Mouse (Mus musculus) hindbrain, postnatal 0 days (tissue): Measurements from ENCODE around the gene Egfl7. TPM values are rescaled to one million over a fixed set of nuclear protein-coding genes. Genes with fewer than 3 reads are reported as not detected.

Source experiments
- ATAC-seq: fragments of 200-750 bp; cut with Nextera tagmentation; 2 replicates; pipeline ENCODE4 v1.8.0; 2017; ENCODE audit warnings: mild to moderate bottlenecking, moderate TSS enrichment, moderate library complexity
- DNase-seq: peaks from one replicate; pipeline ENCODE4 v3.0.0-alpha.2; 2015; ENCODE audit warnings: low spot score
- H3K27ac ChIP-seq: fragments of 300-500 bp; sonication (generic); 2 replicates; pipeline ENCODE4 v1.5.1; 2014; ENCODE audit warnings: mild to moderate bottlenecking
- H3K27me3 ChIP-seq: fragments of 300-500 bp; sonication (generic); 2 replicates; pipeline ENCODE4 v1.6.1; 2014; ENCODE audit warnings: low read length, mixed read lengths; ENCODE audit not compliant: insufficient read depth
- H3K36me3 ChIP-seq: fragments of 300-500 bp; sonication (generic); 2 replicates; pipeline ENCODE4 v1.6.1; 2014; ENCODE audit warnings: low read length, mixed read lengths; ENCODE audit not compliant: insufficient read depth
- H3K4me1 ChIP-seq: fragments of 300-500 bp; sonication (generic); 2 replicates; pipeline ENCODE4 v1.6.1; 2014; ENCODE audit warnings: antibody characterized with exemption, low read length, mixed read lengths; ENCODE audit not compliant: insufficient read depth
- H3K4me2 ChIP-seq: fragments of 300-500 bp; sonication (generic); 2 replicates; pipeline ENCODE4 v1.6.1; 2014; ENCODE audit warnings: low read depth, mild to moderate bottlenecking, low read length, moderate library complexity, mixed read lengths
- H3K4me3 ChIP-seq: fragments of 300-500 bp; sonication (generic); 2 replicates; pipeline ENCODE4 v1.5.1; 2014; ENCODE audit warnings: low read length
- H3K9ac ChIP-seq: fragments of 300-500 bp; sonication (generic); replicated peaks from 2 replicates; pipeline ENCODE4 v1.6.1; 2014; ENCODE audit warnings: mild to moderate bottlenecking, low read length, moderate library complexity, mixed read lengths
- H3K9me3 ChIP-seq: fragments of 300-500 bp; sonication (generic); 2 replicates; pipeline ENCODE4 v1.6.1; 2016; ENCODE audit warnings: low read length, mixed read lengths
- CTCF ChIP-seq: IDR thresholded peaks from 2 replicates; pipeline ENCODE4 v1.5.1; 2016; ENCODE audit warnings: antibody characterized with exemption, control low read depth, low read depth
- WGBS: fragments of 180-500 bp; shearing (Covaris S2); extraction: QIAGEN DNeasy Blood & Tissue Kit; methylation state at CpG from one replicate; pipeline ENCODE4 v1.1.7; 2014; 5-methylcytosine and 5-hydroxymethylcytosine counted together
- polyA plus RNA-seq: library from polyadenylated mRNA; unstranded; fragments of >200 nt; fragmentation: Nextera tagmentation; extraction: Ambion mirVana; gene quantifications from 2 replicates; pipeline ENCODE4 v1.2.1, GENCODE M21; 2015
- total RNA-seq: library from RNA; depleted of rRNA; stranded (reverse); fragments of >200 nt; gene quantifications from 2 replicates; pipeline ENCODE4 v1.2.3, GENCODE M21; 2014

Egfl7 gene
- total and polyA plus RNA-seq, 2 experiments from 2014 or later = 76.5 to 79.5 TPM

DNA sequence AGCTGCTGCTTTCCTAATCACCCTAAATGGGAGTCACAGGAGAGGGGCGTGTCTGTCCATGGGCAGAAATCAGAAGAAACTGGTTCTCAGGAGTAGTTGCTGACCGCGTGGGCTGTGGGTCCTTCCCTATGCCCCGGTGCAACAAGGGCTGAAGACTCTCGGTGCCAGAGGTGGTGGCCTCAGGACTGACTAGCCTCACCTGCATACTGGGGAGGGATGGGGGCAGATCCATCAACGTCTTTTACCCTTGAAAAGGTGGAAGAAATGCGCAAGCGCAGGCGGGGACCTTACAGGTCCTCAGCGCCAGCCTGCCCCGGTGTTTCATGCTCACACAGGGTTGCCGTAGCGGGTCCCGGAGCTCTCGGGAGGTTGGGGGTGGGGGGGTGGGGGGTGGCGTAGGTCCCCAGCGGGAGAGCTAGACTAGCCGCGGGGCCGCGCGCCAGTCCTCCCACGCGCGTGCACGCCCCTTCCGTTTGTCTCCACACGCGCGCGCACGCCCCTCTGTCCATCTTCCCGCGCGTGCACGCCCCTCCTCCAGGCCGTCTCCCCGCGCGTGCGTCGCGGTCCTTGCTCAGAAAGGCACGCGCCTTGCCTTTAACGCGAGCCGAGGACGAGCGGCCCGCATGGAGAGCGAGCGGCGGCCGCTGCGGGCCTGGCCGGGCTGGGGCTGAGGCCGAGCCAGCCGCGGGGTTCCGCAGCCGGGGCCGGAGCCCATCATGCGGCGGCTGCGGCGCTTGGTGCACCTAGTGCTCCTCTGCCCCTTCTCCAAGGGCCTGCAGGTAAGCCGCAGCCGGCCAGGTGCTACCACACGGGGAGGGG is 48.3 kb downstream of the Egfl7 start, which contains the start of gene Fam69b:
Gene Fam69b (plus strand): TSS at position 537 of the 819 bp plus-strand sequence.
- Histone ChIP-seq H3K9ac (peak within 1 kb of the TSS; percentile 92), H3K27me3 (no peaks in the 10 kb centered on the region), H3K4me3 (peak within 1 kb of the TSS; percentile 71), H3K4me2 (peak within 1 kb of the TSS; percentile 98), H3K4me1 (peaks cover 10% of the 10 kb centered on the region), H3K9me3 (no peaks in the 10 kb centered on the region), H3K27ac (peak within 1 kb of the TSS; percentile 91), H3K36me3 (no peaks in the 10 kb centered on the region)
- DNase-seq = peak; percentile 97
- TF ChIP-seq CTCF = no peak
- under 1% methylated on average over 63 of the region's 70 CpGs for WGBS
- ATAC-seq = peak; percentile 83

DNA sequence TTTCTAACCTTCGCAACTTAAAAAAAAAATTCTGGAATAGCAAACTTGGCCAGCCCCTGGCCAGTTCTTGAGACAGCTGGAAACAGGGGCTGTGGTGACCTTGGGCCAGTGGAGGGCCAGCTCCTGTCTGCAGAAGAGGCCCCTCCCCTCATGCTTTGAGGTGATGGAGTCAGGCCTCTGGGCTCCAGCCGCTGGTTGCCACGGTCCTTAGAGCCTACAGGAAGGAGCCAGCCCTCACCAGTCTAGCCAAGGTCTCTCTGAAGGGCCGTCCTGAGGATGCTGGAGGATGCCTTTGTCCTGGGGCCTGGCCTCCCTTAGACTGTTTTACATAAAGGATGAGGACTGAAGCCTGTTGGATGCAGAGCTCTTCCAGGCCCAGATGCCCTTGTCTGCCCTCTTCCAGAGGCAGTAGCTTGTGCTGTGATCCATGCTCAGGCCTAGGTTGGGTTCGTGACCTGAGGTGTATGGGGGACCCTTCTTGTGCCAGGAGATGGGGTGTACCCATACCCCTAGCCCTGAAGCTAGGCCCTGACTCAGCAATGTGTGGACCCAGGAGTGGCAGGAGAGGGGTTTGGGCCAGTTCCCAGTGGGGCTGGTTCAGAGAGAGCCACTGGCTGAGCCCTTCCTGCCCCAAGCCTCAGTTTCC is 49.1 kb downstream of the Egfl7 start:
- H3K27me3 ChIP-seq = no peaks in the 10 kb centered on the region
- DNase-seq = no peak
- no peak for TF ChIP-seq CTCF
- ATAC-seq = peak; percentile 48
- peak overlapping the region; percentile 91 for H3K27ac ChIP-seq
- 17% methylated on average over 5 of the region's 5 CpGs for WGBS
- no peaks in the 10 kb centered on the region for H3K36me3 ChIP-seq
- H3K9ac ChIP-seq = peak overlapping the region; percentile 92
- no peaks in the 10 kb centered on the region for H3K9me3 ChIP-seq
- peaks cover 10% of the 10 kb centered on the region for H3K4me1 ChIP-seq
- H3K4me3 ChIP-seq = peak overlapping the region; percentile 71
- peak overlapping the region; percentile 98 for H3K4me2 ChIP-seq

DNA sequence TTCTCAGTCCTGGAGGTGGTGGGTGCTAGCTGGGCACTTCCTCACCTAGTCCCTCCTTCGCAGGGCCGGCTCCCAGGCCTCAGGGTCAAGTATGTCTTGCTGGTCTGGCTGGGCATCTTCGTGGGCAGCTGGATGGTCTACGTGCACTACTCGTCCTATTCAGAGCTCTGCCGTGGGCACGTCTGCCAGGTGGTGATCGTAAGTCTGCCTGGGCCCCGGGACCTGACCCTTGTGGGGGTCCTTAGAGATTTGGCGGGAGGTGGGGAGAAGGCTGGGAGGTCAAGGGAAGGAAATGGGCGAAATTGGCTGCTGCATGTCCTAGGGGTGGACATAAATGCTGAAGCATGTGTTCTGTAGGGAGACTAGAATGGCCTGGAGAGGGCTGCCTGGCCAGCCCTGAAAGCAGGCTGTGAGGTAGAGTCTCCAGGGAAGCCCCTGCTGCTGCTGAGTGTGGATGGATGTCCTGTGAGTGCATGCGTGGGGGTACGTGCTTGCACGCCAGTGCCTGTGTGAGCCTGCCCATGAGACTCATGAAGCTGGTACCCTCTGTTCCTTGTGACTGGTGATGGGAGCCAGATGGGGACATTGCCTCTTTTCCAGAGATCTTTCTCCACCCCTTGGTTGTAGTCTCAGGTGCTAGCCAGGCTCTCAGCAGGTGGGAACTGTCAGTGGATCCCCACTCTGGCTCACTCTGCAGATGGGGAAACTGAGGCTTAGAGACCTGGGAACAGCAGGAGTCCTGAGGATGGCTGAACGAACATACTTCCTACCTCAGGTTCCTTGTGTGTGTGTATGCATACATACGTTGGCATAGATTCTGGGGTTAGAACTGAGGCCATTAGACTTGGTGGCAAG is 53.0 kb downstream of the Egfl7 start:
- 72% methylated on average over 16 of the region's 16 CpGs for WGBS
- Histone ChIP-seq H3K9me3 (no peaks in the 10 kb centered on the region), H3K9ac (peak overlapping the region; percentile 17; the same call in 1 of the 2 replicates), H3K4me1 (peaks cover 14% of the 10 kb centered on the region), H3K4me3 (no peak overlapping the region), H3K27me3 (no peaks in the 10 kb centered on the region), H3K36me3 (peaks cover 34% of the 10 kb centered on the region), H3K27ac (no peak overlapping the region), H3K4me2 (no peak overlapping the region)
- ATAC-seq = no peak
- no peak for DNase-seq
- TF ChIP-seq CTCF = no peak

DNA sequence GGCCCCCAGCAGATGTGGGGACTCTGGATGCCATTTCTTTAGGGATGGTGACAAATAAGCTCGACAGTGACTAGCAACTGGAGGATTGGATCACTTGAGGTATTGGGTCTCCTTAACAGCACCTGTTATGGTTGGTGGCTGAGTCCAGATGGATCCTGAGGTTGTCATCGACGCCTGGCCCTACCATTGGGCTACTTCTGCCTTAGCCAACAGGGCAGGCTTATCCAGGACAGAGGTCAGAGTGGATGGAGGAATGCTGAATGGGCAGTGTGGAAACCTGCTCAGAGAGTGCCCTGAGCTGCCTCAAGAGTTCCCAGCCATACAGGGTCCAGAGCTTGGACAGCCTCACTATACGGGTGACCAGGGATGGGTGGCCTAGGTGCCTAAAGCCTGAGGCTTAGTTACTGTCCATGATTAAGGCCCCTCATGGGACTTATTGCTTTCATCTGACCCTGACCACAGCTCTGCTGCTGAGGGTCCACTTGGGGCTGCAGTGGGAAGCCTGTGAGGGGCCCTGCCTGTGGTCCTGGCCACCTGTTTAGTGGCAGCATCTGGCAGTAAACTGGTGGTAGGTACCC is 54.2 kb downstream of the Egfl7 start:
- TF ChIP-seq CTCF = no peak
- Histone ChIP-seq H3K4me1 (peaks cover 22% of the 10 kb centered on the region), H3K4me2 (no peak overlapping the region), H3K4me3 (no peak overlapping the region), H3K9ac (no peak overlapping the region), H3K27me3 (no peaks in the 10 kb centered on the region), H3K36me3 (peaks cover 35% of the 10 kb centered on the region), H3K27ac (no peak overlapping the region), H3K9me3 (no peaks in the 10 kb centered on the region)
- 76% methylated on average over 4 of the region's 4 CpGs for WGBS
- no peak for ATAC-seq
- no peak for DNase-seq

DNA sequence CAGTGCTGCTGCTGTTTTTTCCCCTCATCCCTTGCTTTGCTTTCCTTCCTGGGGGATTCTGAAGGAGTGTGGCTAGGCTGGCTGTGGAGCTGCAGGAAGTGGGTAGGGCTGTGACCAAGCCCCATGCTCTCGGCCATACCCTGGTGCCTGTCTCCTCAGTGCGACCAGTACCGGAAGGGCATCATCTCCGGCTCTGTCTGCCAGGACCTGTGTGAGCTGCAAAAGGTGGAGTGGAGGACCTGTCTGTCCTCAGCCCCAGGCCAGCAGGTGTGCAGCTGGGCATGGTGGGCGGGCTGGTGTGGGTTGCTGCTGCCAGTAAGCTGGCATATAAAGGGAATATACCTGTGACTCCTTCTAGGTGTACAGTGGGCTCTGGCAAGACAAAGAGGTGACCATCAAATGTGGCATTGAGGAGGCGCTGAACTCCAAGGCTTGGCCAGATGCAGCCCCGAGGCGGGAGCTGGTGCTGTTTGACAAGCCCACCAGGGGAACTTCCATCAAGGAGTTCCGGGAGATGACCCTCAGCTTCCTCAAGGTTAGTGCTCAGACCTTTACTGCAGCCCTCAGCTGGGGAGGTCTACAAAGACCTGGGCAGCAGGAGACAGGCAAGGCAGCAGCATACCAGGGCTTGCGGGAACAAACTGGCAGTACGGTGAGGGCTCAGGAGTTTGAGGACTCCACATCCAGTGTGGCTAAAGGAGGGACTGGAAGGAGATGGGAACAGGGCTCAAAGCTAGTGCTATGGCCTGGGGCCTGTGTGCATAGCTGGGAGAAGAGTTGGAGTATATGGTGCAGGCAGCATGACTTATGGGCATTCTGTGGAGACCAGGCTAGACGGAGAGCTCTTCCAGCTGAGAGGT is 55.0 kb downstream of the Egfl7 start:
- peaks cover 35% of the 10 kb centered on the region for H3K36me3 ChIP-seq
- no peak overlapping the region for H3K9ac ChIP-seq
- no peak overlapping the region for H3K4me3 ChIP-seq
- no peaks in the 10 kb centered on the region for H3K27me3 ChIP-seq
- H3K27ac ChIP-seq = no peak overlapping the region; the same call in 1 of the 2 replicates
- peaks cover 14% of the 10 kb centered on the region for H3K4me1 ChIP-seq
- ATAC-seq (no peak), DNase-seq (no peak)
- WGBS = 64% methylated on average over 12 of the region's 12 CpGs
- H3K9me3 ChIP-seq = no peaks in the 10 kb centered on the region
- no peak for TF ChIP-seq CTCF
- H3K4me2 ChIP-seq = no peak overlapping the region
